Mouse (Mus musculus) spleen, adult 2 months (tissue): ENCODE measurements around the gene Hsd17b14. TPM values are rescaled to one million over a fixed set of nuclear protein-coding genes. Genes with fewer than 3 reads are reported as not detected.
A peak's percentile ranks its signal among the peaks of the same experiment; 100 is the strongest.

Source experiments
- DNase-seq, 2 experiments: peaks; one replicate each; pipeline versions ENCODE4 v3.0.0 to v3.0.0-alpha.2; 2012 to 2021; ENCODE audit warnings: low spot score in 2 of 2, low read depth in 1 of 2
- H3K27ac ChIP-seq: fragments of 200-500 bp; 2 replicates; pipeline ENCODE4 v1.5.1; 2012; ENCODE audit warnings: low read length, inconsistent platforms; ENCODE audit not compliant: insufficient read depth
- H3K27me3 ChIP-seq: fragments of 200-500 bp; 2 replicates; pipeline ENCODE4 v1.6.1; 2012; ENCODE audit warnings: mild to moderate bottlenecking, moderate library complexity, low read length, inconsistent platforms; ENCODE audit not compliant: control insufficient read depth, insufficient read depth
- H3K36me3 ChIP-seq: fragments of 200-500 bp; 2 replicates; pipeline ENCODE4 v1.6.1; 2012; ENCODE audit warnings: mild to moderate bottlenecking, low read length, inconsistent platforms; ENCODE audit not compliant: control insufficient read depth, insufficient read depth
- H3K4me1 ChIP-seq: fragments of 200-500 bp; 2 replicates; pipeline ENCODE4 v1.6.1; 2011; ENCODE audit warnings: inconsistent platforms; ENCODE audit not compliant: control insufficient read depth, insufficient read depth, insufficient read length
- H3K4me3 ChIP-seq: fragments of 200-500 bp; 2 replicates; pipeline ENCODE4 v1.5.1; 2011; ENCODE audit warnings: mild to moderate bottlenecking, inconsistent platforms; ENCODE audit not compliant: insufficient read depth, insufficient read length; ENCODE audit errors: extremely low read depth
- CTCF ChIP-seq: fragments of 200-500 bp; IDR thresholded peaks from 2 replicates; pipeline ENCODE4 v1.5.1; 2011; ENCODE audit warnings: mild to moderate bottlenecking, inconsistent platforms; ENCODE audit not compliant: insufficient read depth, insufficient read length, insufficient replicate concordance; ENCODE audit errors: extremely low read depth
- POLR2A ChIP-seq: fragments of 200-500 bp; IDR thresholded peaks from 2 replicates; pipeline ENCODE4 v1.6.1; 2011; ENCODE audit warnings: low read depth, low read length, inconsistent platforms
- WGBS: fragments of 180-500 bp; shearing (Covaris S2); methylation state at CpG from one replicate; pipeline ENCODE4 v1.1.7; 2018; 5-methylcytosine and 5-hydroxymethylcytosine counted together
- polyA plus RNA-seq: library from polyadenylated mRNA; depleted of rRNA; stranded (reverse); fragments of >200 nt; gene quantifications from 2 replicates; pipeline ENCODE4 v1.2.3, GENCODE M21; 2012

Hsd17b14 gene
- polyA plus RNA-seq, 1 experiment = 1.7 TPM

- H3K27ac ChIP-seq = no peak overlapping the region
- no peak for DNase-seq
- no peaks in the 10 kb centered on the region for H3K36me3 ChIP-seq
- WGBS = 45% methylated on average over 6 of the region's 6 CpGs
- 0 out of 2 replicates have a peak, but pooled peaks cover 7% of the 10 kb centered on the region for H3K4me1 ChIP-seq
- no peaks in the 10 kb centered on the region for H3K27me3 ChIP-seq
- no peak overlapping the region for H3K4me3 ChIP-seq
- TF ChIP-seq CTCF (no peak), POLR2A (no peak)
Observed at GRCm38 (mm10) chr7:45558907-45559306, 4.2 kb downstream of the Hsd17b14 start.

GRCm38 (mm10) chr7:45560241-45560640, 5.5 kb downstream of the Hsd17b14 start:
- H3K4me1 ChIP-seq = 0 out of 2 replicates have a peak, but pooled peaks cover 7% of the 10 kb centered on the region
- no peak overlapping the region for H3K4me3 ChIP-seq
- H3K36me3 ChIP-seq = no peaks in the 10 kb centered on the region
- DNase-seq = no peak
- H3K27ac ChIP-seq = no peak overlapping the region
- TF ChIP-seq CTCF (no peak), POLR2A (no peak)
- no peaks in the 10 kb centered on the region for H3K27me3 ChIP-seq
- WGBS = 54% methylated on average over 7 of the region's 7 CpGs

- H3K36me3 ChIP-seq = no peaks in the 10 kb centered on the region
- TF ChIP-seq CTCF (peak; percentile 82; the same call in 1 of the 2 replicates), POLR2A (no peak)
- H3K4me3 ChIP-seq = no peak overlapping the region
- 0 out of 2 replicates have a peak, but pooled peaks cover 7% of the 10 kb centered on the region for H3K4me1 ChIP-seq
- no peaks in the 10 kb centered on the region for H3K27me3 ChIP-seq
- peak; percentile 55 to 79 for DNase-seq
- WGBS = 13% methylated on average over 17 of the region's 17 CpGs
- H3K27ac ChIP-seq = no peak overlapping the region
Observed at GRCm38 (mm10) chr7:45560843-45561623, 6.3 kb downstream of the Hsd17b14 start.

GRCm38 (mm10) chr7:45561624-45562520, 7.2 kb downstream of the Hsd17b14 start:
- WGBS = 40% methylated on average over 12 of the region's 12 CpGs
- Histone ChIP-seq H3K27me3 (no peaks in the 10 kb centered on the region), H3K4me3 (no peak overlapping the region), H3K4me1 (0 out of 2 replicates have a peak, but pooled peaks cover 7% of the 10 kb centered on the region), H3K27ac (no peak overlapping the region), H3K36me3 (no peaks in the 10 kb centered on the region)
- no peak for TF ChIP-seq CTCF
- no peak for TF ChIP-seq POLR2A
- no peak for DNase-seq

- Histone ChIP-seq H3K27me3 (no peaks in the 10 kb centered on the region), H3K4me3 (no peak overlapping the region), H3K4me1 (peaks cover 8% of the 10 kb centered on the region; the same call in 1 of the 2 replicates), H3K36me3 (no peaks in the 10 kb centered on the region), H3K27ac (no peak overlapping the region)
- no peak for DNase-seq
- WGBS = 95% methylated on average over 2 of the region's 2 CpGs
- TF ChIP-seq CTCF = no peak
Observed at GRCm38 (mm10) chr7:45564811-45565210, 10.1 kb downstream of the Hsd17b14 start.

- peaks cover 9% of the 10 kb centered on the region; the same call in 1 of the 2 replicates for H3K4me1 ChIP-seq
Observed at GRCm38 (mm10) chr7:45565446-45565845, 10.8 kb downstream of the Hsd17b14 start.

More at GRCm38 (mm10) chr7:45565446-45565845, 10.8 kb downstream of the Hsd17b14 start:
- Histone ChIP-seq H3K4me3 (no peak overlapping the region), H3K36me3 (no peaks in the 10 kb centered on the region), H3K27ac (no peak overlapping the region), H3K27me3 (no peaks in the 10 kb centered on the region)
- WGBS = 96% methylated on average over 9 of the region's 9 CpGs
- no peak for DNase-seq
- no peak for TF ChIP-seq CTCF
- TF ChIP-seq POLR2A = no peak
